19 mouse cellular contexts compared by ENCODE assay signal in the genomic region with DNA sequence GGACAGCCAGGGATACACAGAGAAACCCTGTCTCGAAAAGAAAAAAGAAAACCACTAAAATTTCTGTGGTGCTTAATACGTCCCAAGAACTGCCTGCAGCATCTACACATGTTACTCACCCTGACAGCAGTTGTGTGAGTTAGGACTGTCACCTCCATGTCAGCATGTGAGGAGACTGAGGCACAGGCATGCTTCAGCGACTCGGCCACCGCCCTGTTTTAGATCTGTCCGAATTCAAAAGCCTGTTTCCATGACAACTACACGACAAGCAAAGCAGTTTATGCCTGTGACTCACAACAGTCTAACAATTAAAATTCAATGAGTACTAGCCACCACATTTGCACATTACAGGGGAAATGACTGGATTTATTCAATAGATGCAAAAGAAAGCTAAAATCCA. TPM values are rescaled to one million over a fixed set of nuclear protein-coding genes. Genes with fewer than 3 reads are reported as not detected.
A peak's percentile ranks its signal among the peaks of the same experiment; 100 is the strongest.
DNase-seq lines count a peak whose midpoint lies in the region; ATAC-seq lines count a peak whose summit lies in the region.
"Had no signal": no experiment of that assay in that cellular context is flagged by ENCODE, and none has a peak within 500 bp of the region (broad histone marks: within the 10 kb centered on the region; RNA-seq: fewer than 3 reads in every experiment).

No protein-coding gene starts in this region.

- H3K4me1 ChIP-seq in hindbrain, embryonic 11.5 days (replicated peaks; ENCODE audit: control insufficient read depth, insufficient read depth, low read length): no peaks in the 10 kb centered on the region
- no peaks in the 10 kb centered on the region for H3K4me1 ChIP-seq in hindbrain, embryonic 16.5 days (ENCODE audit: control insufficient read depth, insufficient read depth, low read depth, low read length)
- H3K4me1 ChIP-seq in midbrain, embryonic 14.5 days (ENCODE audit: control insufficient read depth, insufficient read depth, low read length): no peaks in the 10 kb centered on the region
- no peaks in the 10 kb centered on the region for H3K4me1 ChIP-seq in midbrain, embryonic 16.5 days (ENCODE audit: control insufficient read depth, insufficient read depth, low read length)
- H3K4me1 ChIP-seq: heart, embryonic 10.5 days; hindbrain, embryonic 13.5 days had no signal

- no peak overlapping the region for H3K4me2 ChIP-seq in hindbrain, embryonic 11.5 days (replicated peaks; ENCODE audit: low read depth, low read length)
- no peak overlapping the region for H3K4me2 ChIP-seq in hindbrain, embryonic 16.5 days (ENCODE audit: low read length)
- no peak overlapping the region for H3K4me2 ChIP-seq in midbrain, embryonic 14.5 days (ENCODE audit: low read length)
- H3K4me2 ChIP-seq in midbrain, embryonic 16.5 days (ENCODE audit: low read length): no peak overlapping the region
- H3K4me2 ChIP-seq: embryonic facial prominence, embryonic 13.5 days; forebrain, embryonic 13.5 days; hindbrain, embryonic 13.5 days; intestine, embryonic 15.5 days had no signal

- no peak overlapping the region for H3K27ac ChIP-seq in hindbrain, embryonic 11.5 days (ENCODE audit: low read depth, low read length)
- H3K27ac ChIP-seq in hindbrain, embryonic 16.5 days (ENCODE audit: low read depth, low read length): no peak overlapping the region
- no peak overlapping the region for H3K27ac ChIP-seq in midbrain, embryonic 14.5 days (replicated peaks; ENCODE audit: low read depth, low read length)
- H3K27ac ChIP-seq in midbrain, embryonic 16.5 days (ENCODE audit: low read length): no peak overlapping the region
- H3K27ac ChIP-seq: embryonic facial prominence, embryonic 13.5 days; forebrain, embryonic 13.5 days; gastrocnemius, adult 2 months; heart, embryonic 10.5 days; hindbrain, embryonic 13.5 days; intestine, embryonic 15.5 days had no signal

- no peak overlapping the region for H3K9ac ChIP-seq in hindbrain, embryonic 11.5 days (ENCODE audit: low read depth, low read length)
- no peak overlapping the region for H3K9ac ChIP-seq in hindbrain, embryonic 16.5 days (ENCODE audit: low read depth, low read length)
- no peak overlapping the region for H3K9ac ChIP-seq in midbrain, embryonic 14.5 days (replicated peaks; ENCODE audit: low read length)
- H3K9ac ChIP-seq in midbrain, embryonic 16.5 days (ENCODE audit: low read depth, low read length): no peak overlapping the region
- H3K9ac ChIP-seq: embryonic facial prominence, embryonic 13.5 days; forebrain, embryonic 13.5 days; hindbrain, embryonic 13.5 days; intestine, embryonic 15.5 days had no signal

- ATAC-seq in hindbrain, embryonic 11.5 days (ENCODE audit: low FRiP score): no peak
- no peak for ATAC-seq in hindbrain, embryonic 16.5 days
- no peak for ATAC-seq in midbrain, embryonic 14.5 days (ENCODE audit: low FRiP score, low TSS enrichment)
- ATAC-seq in midbrain, embryonic 16.5 days: no peak
- no peak for ATAC-seq in activated CD4-positive, CD25-positive, alpha-beta regulatory T cell, adult 4 months
- ATAC-seq: forebrain, embryonic 13.5 days; intestine, embryonic 15.5 days had no signal

- WGBS in hindbrain, embryonic 11.5 days: 46% methylated on average over 7 of the region's 7 CpGs
- WGBS in hindbrain, embryonic 16.5 days: 33% methylated on average over 7 of the region's 7 CpGs
- WGBS in midbrain, embryonic 14.5 days: 23% methylated on average over 7 of the region's 7 CpGs
- 29% methylated on average over 7 of the region's 7 CpGs for WGBS in midbrain, embryonic 16.5 days

- H3K4me3 ChIP-seq in hindbrain, embryonic 11.5 days (ENCODE audit: low read depth, low read length): no peak overlapping the region
- H3K4me3 ChIP-seq in hindbrain, embryonic 16.5 days (ENCODE audit: low read length): no peak overlapping the region
- no peak overlapping the region for H3K4me3 ChIP-seq in midbrain, embryonic 14.5 days (replicated peaks; ENCODE audit: low read depth, low read length)
- no peak overlapping the region for H3K4me3 ChIP-seq in midbrain, embryonic 16.5 days (ENCODE audit: low read depth, low read length)
- H3K4me3 ChIP-seq: embryonic facial prominence, embryonic 13.5 days; forebrain, embryonic 13.5 days; gastrocnemius, adult 2 months; heart, embryonic 10.5 days; hindbrain, embryonic 13.5 days; intestine, embryonic 15.5 days had no signal

- DNase-seq in hindbrain, embryonic 11.5 days (ENCODE audit: low spot score): peak; percentile 20
- DNase-seq in midbrain, embryonic 14.5 days: peak; percentile 34
- DNase-seq in brain, adult 2 months (ENCODE audit: low read depth, low spot score): peak; percentile 22
- DNase-seq in left cerebral cortex, adult 9 months (ENCODE audit: low spot score in 2 of 2): no peak
- DNase-seq: adrenal gland, postnatal 14 days; cerebellum, adult 2 months; cerebellum, postnatal 10 days; gastrocnemius, adult 2 months; gastrocnemius, postnatal 25 days; heart, postnatal 10 days; heart, postnatal 4 days had no signal

- no peaks in the 10 kb centered on the region for H3K27me3 ChIP-seq in hindbrain, embryonic 11.5 days (ENCODE audit: control insufficient read depth, insufficient read depth, low read length)
- no peaks in the 10 kb centered on the region for H3K27me3 ChIP-seq in hindbrain, embryonic 16.5 days (replicated peaks; ENCODE audit: control insufficient read depth, insufficient read depth, low read length)
- H3K27me3 ChIP-seq in midbrain, embryonic 14.5 days (ENCODE audit: control insufficient read depth, insufficient read depth, low read length): no peaks in the 10 kb centered on the region
- H3K27me3 ChIP-seq in midbrain, embryonic 16.5 days (ENCODE audit: control insufficient read depth, insufficient read depth, low read depth, low read length): no peaks in the 10 kb centered on the region
- H3K27me3 ChIP-seq: embryonic facial prominence, embryonic 13.5 days; hindbrain, embryonic 13.5 days; intestine, embryonic 15.5 days had no signal

- no peaks in the 10 kb centered on the region for H3K9me3 ChIP-seq in hindbrain, embryonic 11.5 days (ENCODE audit: control insufficient read depth, low read length)
- H3K9me3 ChIP-seq in hindbrain, embryonic 16.5 days (ENCODE audit: control insufficient read depth, low read length): no peaks in the 10 kb centered on the region
- no peaks in the 10 kb centered on the region for H3K9me3 ChIP-seq in midbrain, embryonic 14.5 days (ENCODE audit: control insufficient read depth, low read length)
- no peaks in the 10 kb centered on the region for H3K9me3 ChIP-seq in midbrain, embryonic 16.5 days (replicated peaks; ENCODE audit: control insufficient read depth, low read length, poor library complexity, severe bottlenecking)
- H3K9me3 ChIP-seq: embryonic facial prominence, embryonic 13.5 days; forebrain, embryonic 13.5 days; heart, embryonic 10.5 days; hindbrain, embryonic 13.5 days; intestine, embryonic 15.5 days had no signal

- no peaks in the 10 kb centered on the region for H3K36me3 ChIP-seq in hindbrain, embryonic 11.5 days (ENCODE audit: control insufficient read depth, insufficient read depth, low read length)
- no peaks in the 10 kb centered on the region for H3K36me3 ChIP-seq in hindbrain, embryonic 16.5 days (ENCODE audit: control insufficient read depth, insufficient read depth, low read length)
- no peaks in the 10 kb centered on the region for H3K36me3 ChIP-seq in midbrain, embryonic 14.5 days (ENCODE audit: control insufficient read depth, insufficient read depth, low read length)
- no peaks in the 10 kb centered on the region for H3K36me3 ChIP-seq in midbrain, embryonic 16.5 days (ENCODE audit: control insufficient read depth, insufficient read depth, low read length)
- H3K36me3 ChIP-seq: embryonic facial prominence, embryonic 13.5 days; heart, embryonic 10.5 days; hindbrain, embryonic 13.5 days; intestine, embryonic 15.5 days had no signal

RNA-seq across cellular contexts. Expression of a gene that starts 2.5 kb away (rescaled TPM):
- polyA plus RNA-seq in hindbrain, embryonic 11.5 days (2014; fragmentation: Nextera tagmentation; extraction: Ambion mirVana): 0.81 and 1.2 TPM in 2 replicates
- 1.9 and 2.6 TPM in 2 replicates for polyA plus RNA-seq in hindbrain, embryonic 16.5 days (2015; fragmentation: Nextera tagmentation; extraction: Ambion mirVana)
- 0.99 and 1.0 TPM in 2 replicates for polyA plus RNA-seq in midbrain, embryonic 14.5 days (2014; fragmentation: Nextera tagmentation; extraction: Ambion mirVana)
- polyA plus RNA-seq in midbrain, embryonic 16.5 days (2015; fragmentation: Nextera tagmentation; extraction: Ambion mirVana): 2.4 and 2.9 TPM in 2 replicates
- polyA plus RNA-seq in activated CD4-positive, CD25-positive, alpha-beta regulatory T cell, adult 4 months (2017; shearing (Covaris generic)): not detected
- polyA plus RNA-seq: forebrain, embryonic 13.5 days had no signal

Comparison
In these comparisons a context has a peak if more than half of its experiments do, and no peak if none do; other contexts are left out.
1. DNase-seq: peak in hindbrain, embryonic 11.5 days (single experiment), midbrain, embryonic 14.5 days (single experiment) and brain, adult 2 months (single experiment); none in left cerebral cortex, adult 9 months (0 of 2).